Mouse (Mus musculus) olfactory bulb, adult 2 months (tissue): ENCODE measurements around the gene Gbp3. TPM values are rescaled to one million over a fixed set of nuclear protein-coding genes. Genes with fewer than 3 reads are reported as not detected.
"Not testable (repeated sequence)": the region's sequence is repeated elsewhere in the genome, so short reads cannot be mapped to it uniquely, and the experiment has no call there.

ENCODE experiments used
- H3K27ac ChIP-seq: fragments of 200-500 bp; 2 replicates; pipeline ENCODE4 v1.5.1; 2012; ENCODE audit warnings: low read depth, low read length; ENCODE audit not compliant: insufficient read depth
- H3K4me1 ChIP-seq: fragments of 200-500 bp; 2 replicates; pipeline ENCODE4 v1.6.1; 2012; ENCODE audit warnings: low read length; ENCODE audit not compliant: control insufficient read depth, insufficient read depth
- H3K4me3 ChIP-seq: fragments of 200-500 bp; 2 replicates; pipeline ENCODE4 v1.5.1; 2012; ENCODE audit warnings: mild to moderate bottlenecking, low read depth, low read length, moderate library complexity; ENCODE audit not compliant: insufficient read depth
- CTCF ChIP-seq: fragments of 200-500 bp; IDR thresholded peaks from 2 replicates; pipeline ENCODE4 v1.5.1; 2012; ENCODE audit warnings: low read depth, mild to moderate bottlenecking, low read length, moderate library complexity; ENCODE audit not compliant: insufficient read depth
- POLR2A ChIP-seq: fragments of 200-500 bp; IDR thresholded peaks from 2 replicates; pipeline ENCODE4 v1.6.1; 2012; ENCODE audit warnings: mild to moderate bottlenecking, low read depth, low read length, moderate library complexity; ENCODE audit not compliant: insufficient read depth
- WGBS: fragments of 180-500 bp; shearing (Covaris S2); methylation state at CpG from one replicate; pipeline ENCODE4 v1.1.7; 2018; 5-methylcytosine and 5-hydroxymethylcytosine counted together
- polyA plus RNA-seq: library from polyadenylated mRNA; stranded (reverse); fragments of >200 nt; gene quantifications from 2 replicates; pipeline ENCODE4 v1.2.4, GENCODE M21; 2012; ENCODE audit warnings: low replicate concordance; ENCODE audit not compliant: missing spikeins, insufficient read depth, insufficient read length

The Gbp3 gene
- not detected in 2 replicates for polyA plus RNA-seq

- H3K4me3 ChIP-seq, result peak within 1 kb of the TSS; percentile 44
- peaks cover 4% of the 10 kb centered on the region; the same call in 1 of the 2 replicates for H3K4me1 ChIP-seq
- WGBS, result 30% methylated on average over 3 of the region's 3 CpGs
- peak within 1 kb of the TSS; percentile 63; the same call in 1 of the 2 replicates for H3K27ac ChIP-seq
- TF ChIP-seq CTCF, result no peak
- no peak for TF ChIP-seq POLR2A
Measured at GRCm38 (mm10) chr3:142559632-142560228, at the start of gene Gbp3. Gene Gbp3 (plus strand): TSS chr3:142560026.

GRCm38 (mm10) chr3:142528116-142528515 lies 31.7 kb upstream of the Gbp3 start:
- 78% methylated on average over 3 of the region's 3 CpGs for WGBS
- Histone ChIP-seq H3K27ac (no peak overlapping the region), H3K4me1 (no peaks in the 10 kb centered on the region), H3K4me3 (no peak overlapping the region)
- TF ChIP-seq POLR2A, result no peak
- TF ChIP-seq CTCF, result no peak

- Histone ChIP-seq H3K27ac (no peak overlapping the region), H3K4me3 (no peak overlapping the region), H3K4me1 (no peaks in the 10 kb centered on the region)
- no peak for TF ChIP-seq POLR2A
- TF ChIP-seq CTCF, result no peak
- WGBS, result 45% methylated on average over 2 of the region's 2 CpGs
Measured at GRCm38 (mm10) chr3:142529597-142529996, 30.2 kb upstream of the Gbp3 start.

- under 1% methylated on average over 30 of the region's 30 CpGs for WGBS
- no peaks in the 10 kb centered on the region for H3K4me1 ChIP-seq
- TF ChIP-seq CTCF (no peak), POLR2A (no peak)
- peak within 1 kb of the TSS; percentile 46 for H3K4me3 ChIP-seq
- no peak within 1 kb of the TSS for H3K27ac ChIP-seq
Measured at GRCm38 (mm10) chr3:142530087-142530953, 29.5 kb upstream of the Gbp3 start, which contains the start of gene Gbp7. Gene Gbp7 (plus strand): TSS chr3:142530342.

GRCm38 (mm10) chr3:142531595-142531994 lies 28.2 kb upstream of the Gbp3 start:
- no peak overlapping the region for H3K27ac ChIP-seq
- H3K4me3 ChIP-seq, result no peak overlapping the region
- TF ChIP-seq CTCF (no peak), POLR2A (no peak)
- H3K4me1 ChIP-seq, result no peaks in the 10 kb centered on the region
- WGBS, result 97% methylated on average over 3 of the region's 3 CpGs

GRCm38 (mm10) chr3:142533185-142533584 lies 26.6 kb upstream of the Gbp3 start:
- H3K27ac ChIP-seq, result no peak overlapping the region
- WGBS, result 100% methylated on average over 3 of the region's 3 CpGs
- H3K4me1 ChIP-seq, result no peaks in the 10 kb centered on the region
- TF ChIP-seq CTCF, result no peak
- no peak for TF ChIP-seq POLR2A
- H3K4me3 ChIP-seq, result no peak overlapping the region

- TF ChIP-seq POLR2A (no peak), CTCF (no peak)
- Histone ChIP-seq H3K4me1 (no peaks in the 10 kb centered on the region), H3K27ac (no peak overlapping the region), H3K4me3 (no peak overlapping the region)
- 91% methylated on average over 1 of the region's 1 CpGs for WGBS
Measured at GRCm38 (mm10) chr3:142535667-142536066, 24.2 kb upstream of the Gbp3 start.

GRCm38 (mm10) chr3:142541391-142541790 lies 18.4 kb upstream of the Gbp3 start:
- Histone ChIP-seq H3K4me1 (no peaks in the 10 kb centered on the region), H3K4me3 (no peak overlapping the region), H3K27ac (no peak overlapping the region)
- TF ChIP-seq POLR2A (no peak), CTCF (no peak)
- 48% methylated on average over 6 of the region's 6 CpGs for WGBS

GRCm38 (mm10) chr3:142542776-142543175 lies 17.1 kb upstream of the Gbp3 start:
- WGBS, result 91% methylated on average over 12 of the region's 12 CpGs
- H3K4me3 ChIP-seq, H3K27ac ChIP-seq, H3K4me1 ChIP-seq: not testable (repeated sequence)
